Mouse (Mus musculus) embryonic fibroblast, embryonic 13.5 days (primary cell): ENCODE measurements around the gene Fbf1. TPM values are rescaled to one million over a fixed set of nuclear protein-coding genes. Genes with fewer than 3 reads are reported as not detected.
A peak's percentile ranks its signal among the peaks of the same experiment; 100 is the strongest.

Experiments used
- H3K27ac ChIP-seq: 2 replicates; pipeline ENCODE4 v1.5.1; 2012; ENCODE audit warnings: low read length, control low read depth, inconsistent platforms; ENCODE audit not compliant: insufficient read depth
- H3K4me1 ChIP-seq: 2 replicates; pipeline ENCODE4 v1.6.1; 2011; ENCODE audit warnings: low read length; ENCODE audit not compliant: control insufficient read depth, insufficient read depth
- H3K4me3 ChIP-seq: 2 replicates; pipeline ENCODE4 v1.5.1; 2011; ENCODE audit warnings: mild to moderate bottlenecking, control low read depth, low read length; ENCODE audit not compliant: insufficient read depth
- CTCF ChIP-seq: IDR thresholded peaks from 2 replicates; pipeline ENCODE4 v1.5.1; 2011; ENCODE audit warnings: mild to moderate bottlenecking, control low read depth, low read length, moderate library complexity, borderline replicate concordance; ENCODE audit not compliant: insufficient read depth
- POLR2A ChIP-seq: IDR thresholded peaks from 2 replicates; pipeline ENCODE4 v1.6.1; 2011; ENCODE audit warnings: low read depth, mild to moderate bottlenecking, control low read depth, low read length, moderate library complexity
- polyA plus RNA-seq: library from polyadenylated mRNA; stranded (reverse); fragments of >200 nt; gene quantifications from 2 replicates; pipeline ENCODE4 v1.2.4, GENCODE M21; 2011; ENCODE audit warnings: low read depth; ENCODE audit not compliant: missing spikeins, insufficient read length

Fbf1 gene
- polyA plus RNA-seq, 1 experiment: 34.5 TPM

DNA sequence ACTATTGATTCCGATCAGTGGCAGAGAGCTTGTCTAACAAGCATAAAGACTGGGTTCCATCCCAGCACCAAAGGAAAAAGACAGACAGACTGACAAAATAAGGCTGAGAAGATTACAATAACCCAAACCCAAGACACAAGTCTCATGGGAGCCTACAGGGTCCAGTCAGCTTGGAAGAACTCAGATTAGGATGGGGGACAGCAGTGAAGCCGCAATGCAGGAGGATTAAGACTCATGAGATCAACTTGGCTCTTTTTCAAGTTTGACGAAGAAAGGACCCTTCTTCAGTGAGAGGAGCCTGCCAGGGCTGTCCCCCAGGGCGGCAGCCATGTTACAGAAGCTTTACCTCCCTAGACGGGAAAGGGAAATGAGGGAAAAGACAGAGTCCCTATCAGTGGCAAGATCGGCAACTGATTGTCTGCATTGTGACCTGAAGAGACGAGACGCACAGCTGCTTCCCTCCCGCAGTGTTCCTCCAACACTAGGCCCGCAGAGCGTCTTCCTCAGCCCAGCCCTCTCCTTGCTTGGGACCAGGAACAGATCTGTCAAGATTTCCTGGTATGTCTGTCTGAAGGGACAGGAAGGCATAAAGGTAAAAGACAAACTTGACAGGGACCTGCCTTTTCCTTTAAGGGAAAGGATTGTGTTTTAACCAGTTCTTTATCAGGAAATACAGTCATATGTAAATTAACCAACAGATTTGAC lies 19.4 kb upstream of the Fbf1 start:
- H3K27ac ChIP-seq: peak overlapping the region; percentile 42; the same call in 1 of the 2 replicates

GRCm38 (mm10) chr11:116186360-116186759 lies 18.4 kb upstream of the Fbf1 start:
- H3K27ac ChIP-seq: peak overlapping the region; percentile 79
- H3K4me3 ChIP-seq: no peak overlapping the region
- TF ChIP-seq CTCF (no peak), POLR2A (no peak)
- H3K4me1 ChIP-seq: peaks cover 10% of the 10 kb centered on the region; the same call in 1 of the 2 replicates

More for the DNA sequence above, 19.4 kb upstream of the Fbf1 start:
- no peak overlapping the region for H3K4me3 ChIP-seq
- TF ChIP-seq CTCF: no peak
- TF ChIP-seq POLR2A: no peak
- peaks cover 10% of the 10 kb centered on the region; the same call in 1 of the 2 replicates for H3K4me1 ChIP-seq

DNA sequence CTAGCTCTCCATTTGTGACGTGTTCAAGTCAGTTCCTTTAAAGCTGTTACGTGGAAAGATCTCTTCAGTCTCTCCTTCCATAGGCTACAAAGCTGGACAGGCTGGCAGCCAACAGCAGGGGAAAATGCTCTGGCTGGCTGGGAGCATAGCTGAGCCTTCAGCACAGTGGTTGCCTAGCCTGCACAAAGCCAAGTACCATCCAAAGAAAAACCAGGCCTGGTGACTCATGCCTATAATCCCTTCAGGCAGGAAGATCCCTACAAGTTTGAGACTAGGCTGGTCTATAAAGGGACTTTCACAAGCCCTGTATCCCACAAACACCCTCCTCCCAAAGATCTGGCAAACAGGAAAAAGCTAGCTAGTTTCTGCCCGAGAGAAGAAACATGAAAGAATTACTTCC lies 17.9 kb upstream of the Fbf1 start:
- H3K27ac ChIP-seq: peak overlapping the region; percentile 79
- TF ChIP-seq CTCF (no peak), POLR2A (no peak)
- peaks cover 10% of the 10 kb centered on the region; the same call in 1 of the 2 replicates for H3K4me1 ChIP-seq
- H3K4me3 ChIP-seq: no peak overlapping the region

DNA sequence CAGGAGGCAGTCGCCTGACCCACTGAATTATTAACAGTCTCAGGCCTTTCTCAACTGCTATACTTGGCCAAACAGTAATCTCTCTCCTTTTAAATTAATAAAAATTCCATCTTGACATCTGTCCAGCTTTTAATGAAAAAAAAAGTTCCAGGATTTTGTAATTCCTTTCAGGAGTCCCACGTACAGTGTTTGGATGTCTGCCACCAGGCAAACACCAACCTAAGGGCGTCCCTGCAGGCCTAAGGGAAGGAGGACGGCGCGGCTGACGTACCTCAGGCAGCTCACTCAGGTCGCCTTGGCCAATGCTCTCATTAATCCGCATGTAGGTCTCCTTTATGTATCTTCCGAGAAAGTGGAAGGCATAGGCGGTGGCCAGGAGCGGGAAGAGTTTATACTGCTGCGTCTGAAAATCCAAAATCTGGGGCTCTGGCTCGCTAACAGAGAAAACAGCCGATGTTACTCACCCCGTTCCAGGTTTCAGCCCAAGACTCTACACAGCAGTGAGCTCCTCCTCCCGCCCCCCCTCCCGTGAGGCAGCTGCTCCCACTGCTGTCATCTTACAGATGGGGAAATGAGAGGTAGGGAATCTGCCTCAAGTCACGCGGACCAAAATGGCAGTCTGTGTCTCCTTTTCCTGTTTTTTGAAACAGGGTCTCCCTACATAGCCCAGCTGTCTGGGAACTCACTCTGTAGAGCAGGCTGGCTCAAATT lies 10.6 kb upstream of the Fbf1 start:
- Histone ChIP-seq H3K4me1 (no peaks in the 10 kb centered on the region), H3K4me3 (no peak overlapping the region), H3K27ac (no peak overlapping the region)
- no peak for TF ChIP-seq POLR2A
- TF ChIP-seq CTCF: no peak

GRCm38 (mm10) chr11:116176010-116176409 lies 8.0 kb upstream of the Fbf1 start:
- Histone ChIP-seq H3K4me3 (no peak overlapping the region), H3K27ac (no peak overlapping the region), H3K4me1 (no peaks in the 10 kb centered on the region)
- TF ChIP-seq POLR2A: no peak
- no peak for TF ChIP-seq CTCF

DNA sequence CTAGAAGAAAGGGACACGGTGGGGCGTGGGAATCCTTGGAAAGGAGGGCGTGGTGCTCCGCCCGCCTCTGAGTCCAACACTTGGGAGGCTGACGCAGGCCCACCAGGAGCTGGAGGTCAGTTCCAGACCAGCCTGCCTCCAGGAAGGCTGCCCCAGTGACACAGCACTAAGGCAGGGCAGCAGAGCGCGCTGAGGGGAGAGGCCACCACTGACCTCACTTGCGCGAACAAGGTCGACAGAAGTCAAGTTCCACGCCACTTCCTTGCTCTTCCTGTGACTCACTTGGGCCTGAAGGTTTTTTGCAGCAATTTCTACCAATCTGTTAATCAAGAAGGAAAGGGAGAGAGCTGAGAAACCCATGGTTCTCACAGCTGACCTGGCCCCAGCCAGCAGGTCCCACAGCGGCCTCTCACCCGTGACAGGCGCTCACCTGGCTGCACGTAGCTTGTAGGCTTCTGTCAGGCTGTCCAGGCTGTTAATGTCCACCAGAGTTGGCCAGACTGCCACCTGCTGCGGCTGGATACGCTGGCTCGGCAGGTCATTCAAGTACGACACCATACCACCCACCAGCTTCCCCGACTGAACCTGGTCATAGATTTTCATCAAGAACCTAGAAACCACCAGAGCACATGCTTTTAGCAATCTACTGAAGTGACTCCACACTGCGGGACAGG lies 6.9 kb upstream of the Fbf1 start:
- H3K27ac ChIP-seq: no peak overlapping the region
- TF ChIP-seq CTCF: no peak
- no peaks in the 10 kb centered on the region for H3K4me1 ChIP-seq
- H3K4me3 ChIP-seq: no peak overlapping the region

- Histone ChIP-seq H3K27ac (no peak overlapping the region), H3K4me1 (no peaks in the 10 kb centered on the region; the same call in 1 of the 2 replicates)
- TF ChIP-seq POLR2A (no peak), CTCF (no peak)
Observed at GRCm38 (mm10) chr11:116171959-116172358, 4.0 kb upstream of the Fbf1 start.

GRCm38 (mm10) chr11:116170003-116170800 lies 2.2 kb upstream of the Fbf1 start:
- no peak overlapping the region for H3K4me3 ChIP-seq
- TF ChIP-seq CTCF (no peak), POLR2A (no peak)

More at GRCm38 (mm10) chr11:116171959-116172358, 4.0 kb upstream of the Fbf1 start:
- no peak overlapping the region for H3K4me3 ChIP-seq

GRCm38 (mm10) chr11:116169214-116169613 lies 1.2 kb upstream of the Fbf1 start:
- Histone ChIP-seq H3K27ac (no peak overlapping the region), H3K4me3 (no peak overlapping the region), H3K4me1 (peaks cover 4% of the 10 kb centered on the region)
- TF ChIP-seq POLR2A (no peak), CTCF (no peak)

More at GRCm38 (mm10) chr11:116170003-116170800, 2.2 kb upstream of the Fbf1 start:
- peaks cover 4% of the 10 kb centered on the region for H3K4me1 ChIP-seq
- H3K27ac ChIP-seq: no peak overlapping the region
